Mouse (Mus musculus): Measurements from ENCODE around the gene Col4a4.

The Col4a4 gene

DNA sequence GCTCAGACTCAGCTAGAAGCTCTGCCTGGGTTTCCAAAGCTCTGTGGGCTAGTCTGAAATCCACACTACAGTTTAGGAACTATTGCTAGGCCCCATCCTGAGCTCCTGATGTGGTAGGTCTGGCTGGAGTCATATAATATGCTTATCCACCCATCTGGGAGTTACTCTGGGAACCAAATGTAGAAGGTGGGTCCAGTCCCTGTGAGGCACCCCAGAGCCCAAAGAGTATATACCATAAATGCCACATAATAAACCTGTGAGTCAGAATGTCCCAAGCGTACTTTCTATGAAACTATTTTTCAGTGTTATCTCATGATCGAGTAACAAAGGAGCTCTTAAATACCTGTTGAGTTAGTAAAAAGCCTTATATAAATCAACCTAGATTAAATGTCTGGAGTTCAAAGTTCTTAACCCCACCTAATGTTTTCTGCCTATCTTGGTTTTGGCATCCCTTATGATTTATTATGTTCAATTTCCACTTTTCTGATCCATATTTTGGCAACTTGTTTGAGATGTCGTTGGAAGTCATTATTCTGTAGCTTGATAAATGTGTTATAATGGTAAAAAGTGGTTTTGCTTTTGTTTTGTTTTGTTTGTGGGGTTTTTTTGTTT lies 172.1 kb downstream of the Col4a4 start:
- DNase-seq (ENCODE audit: low read depth) = no peak

DNA sequence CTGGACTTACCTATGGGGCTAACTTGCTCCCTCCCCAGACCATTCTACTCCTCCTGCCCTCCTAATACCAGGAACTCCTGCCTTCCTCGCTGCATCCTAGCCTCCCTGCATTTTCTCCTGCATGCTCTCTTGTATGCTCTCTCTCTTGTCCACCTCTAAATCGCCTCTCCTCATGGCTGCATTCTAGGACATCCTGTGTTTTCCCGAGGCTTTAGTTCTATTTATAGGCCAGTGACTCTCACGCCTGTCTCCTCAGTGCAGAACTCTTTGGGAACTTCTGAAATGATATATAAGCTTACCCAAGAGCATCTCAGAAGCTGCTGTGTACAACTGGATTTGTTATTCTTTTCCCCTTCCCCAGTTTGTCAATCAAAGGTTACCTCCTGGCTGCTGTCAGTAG lies 174.6 kb downstream of the Col4a4 start:
- no peak for DNase-seq (ENCODE audit: low read depth)

DNA sequence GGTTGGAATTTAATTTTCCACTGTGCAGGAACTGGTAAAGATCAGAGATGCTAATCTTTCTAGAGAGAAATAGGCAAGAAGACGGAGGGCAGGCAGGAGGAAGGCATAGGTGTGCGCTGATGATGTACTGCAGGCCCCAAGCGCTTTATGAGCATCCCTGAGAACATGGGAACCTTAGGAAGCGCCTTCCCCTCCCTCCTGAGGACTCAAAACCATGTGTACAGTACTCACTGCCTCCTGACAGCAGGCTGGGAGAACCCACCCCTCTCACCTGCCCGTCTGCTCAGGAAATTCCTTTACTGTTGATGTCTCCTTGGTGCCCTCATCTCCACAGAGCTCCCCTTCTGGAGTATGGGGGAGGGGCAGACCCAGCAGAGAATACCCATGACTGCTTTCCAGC lies 175.1 kb downstream of the Col4a4 start:
- no peak for DNase-seq (ENCODE audit: low read depth)

DNA sequence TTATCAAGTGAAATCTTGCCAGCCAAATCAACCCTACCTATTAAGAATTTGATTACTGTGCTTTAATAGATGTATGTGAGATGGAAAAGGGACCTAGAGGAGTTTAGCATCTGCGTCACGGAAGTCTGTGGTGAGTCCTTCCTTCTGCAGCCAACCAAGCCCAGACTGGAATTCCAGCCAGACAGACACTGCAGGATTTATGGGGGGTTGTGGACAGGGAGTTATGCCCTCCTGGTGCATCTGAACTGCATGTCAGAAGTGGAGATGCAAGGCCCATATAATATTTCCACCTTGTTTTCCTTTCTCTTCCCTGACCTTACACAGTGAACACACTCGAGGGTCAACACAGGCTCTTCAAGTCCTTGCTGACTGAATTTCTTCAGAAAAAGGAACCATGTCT lies 176.1 kb downstream of the Col4a4 start:
- DNase-seq (ENCODE audit: low read depth) = no peak

DNA sequence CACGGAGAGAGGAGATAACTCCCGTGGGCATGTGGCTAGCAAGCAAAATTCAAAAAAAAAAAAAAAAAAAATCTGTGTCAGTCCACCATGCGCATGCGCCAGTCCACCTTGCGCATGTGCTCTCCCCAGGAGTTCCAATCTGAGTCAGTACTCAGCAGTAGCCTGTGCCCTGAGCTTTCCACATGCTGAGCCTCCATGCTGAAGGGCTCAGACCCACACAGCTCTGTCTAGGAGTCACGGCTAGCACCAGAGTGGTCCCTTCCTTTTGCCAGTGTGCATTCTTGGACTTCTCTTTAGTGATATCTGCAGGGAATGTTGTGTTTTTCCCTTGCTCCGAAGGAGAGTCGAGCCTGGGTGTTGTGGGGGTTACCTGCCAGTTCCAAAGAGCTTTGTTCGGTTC lies 177.4 kb downstream of the Col4a4 start:
- DNase-seq (ENCODE audit: low read depth) = no peak

DNA sequence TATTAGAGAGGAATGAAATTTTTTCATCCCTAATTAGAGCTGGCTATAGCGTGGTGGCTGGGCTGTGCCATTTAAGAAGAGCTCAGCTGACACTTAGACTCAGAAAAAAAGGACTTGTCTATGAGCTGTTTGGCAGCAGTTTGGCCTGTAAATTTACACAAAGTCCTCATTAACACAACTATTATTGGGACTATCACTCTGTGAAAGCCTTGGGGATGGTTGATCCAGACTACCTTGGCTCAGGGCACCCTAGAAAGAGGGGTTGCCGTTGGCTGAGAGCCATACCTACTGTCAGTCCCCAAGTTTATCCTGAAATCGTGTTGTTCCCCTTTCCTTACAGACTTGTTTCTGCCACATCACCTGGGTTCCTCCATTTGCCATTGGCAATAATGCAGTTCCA lies 178.9 kb downstream of the Col4a4 start:
- no peak for DNase-seq (ENCODE audit: low read depth)

All from fibroblast of lung, adult 2 months (primary cell).